Mouse (Mus musculus) heart, postnatal 14 days (tissue): Measurements from ENCODE around the gene Sf3b3. TPM values are rescaled to one million over a fixed set of nuclear protein-coding genes. Genes with fewer than 3 reads are reported as not detected.
"Not testable (repeated sequence)": the region's sequence is repeated elsewhere in the genome, so short reads cannot be mapped to it uniquely, and the experiment has no call there.

Experiments
- DNase-seq, 2 experiments: peaks; one replicate each; pipeline ENCODE4 v3.0.0; 2021 to 2022
- intact Hi-C: fragments of 180-260 bp; cut with DNase I; formaldehyde crosslinking; loops from one replicate; pipeline ENCODE4 v1.15.1; 2025
- total RNA-seq, 2 experiments: library from RNA; stranded (reverse); gene quantifications; 2 replicates each; pipeline ENCODE4 v1.2.3; 2021

Sf3b3 gene
- total RNA-seq, 2 experiments from 2014 or later, result 42.6 to 49.2 TPM

DNA sequence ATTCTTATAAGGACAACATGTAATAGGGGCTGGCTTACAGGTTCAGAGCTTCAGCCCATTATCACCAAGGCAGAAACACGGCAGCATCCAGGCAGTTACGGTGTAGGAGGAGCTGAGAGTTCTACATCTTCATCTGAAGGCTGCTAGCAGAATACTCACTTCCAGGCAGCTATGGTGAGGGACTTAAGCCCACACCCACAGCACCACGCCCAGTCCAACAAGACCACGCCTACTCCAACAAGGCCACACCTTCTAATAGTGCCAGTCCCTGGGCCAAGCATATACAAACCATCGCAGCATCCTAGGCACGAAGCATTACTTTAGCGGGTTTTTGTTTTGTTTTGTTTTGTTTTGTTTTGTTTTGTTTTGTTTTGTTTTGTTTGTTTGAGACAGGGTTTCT, 60.1 kb downstream of the Sf3b3 start:
- intact Hi-C loops, DNase-seq: not testable (repeated sequence)

- intact Hi-C loops, result no loop called here
- DNase-seq, result no peak
Observed at GRCm38 (mm10) chr8:110785366-110785765, 61.2 kb downstream of the Sf3b3 start.

GRCm38 (mm10) chr8:110779924-110780718, 66.5 kb downstream of the Sf3b3 start:
- intact Hi-C loops, result no loop called here
- no peak for DNase-seq

DNA sequence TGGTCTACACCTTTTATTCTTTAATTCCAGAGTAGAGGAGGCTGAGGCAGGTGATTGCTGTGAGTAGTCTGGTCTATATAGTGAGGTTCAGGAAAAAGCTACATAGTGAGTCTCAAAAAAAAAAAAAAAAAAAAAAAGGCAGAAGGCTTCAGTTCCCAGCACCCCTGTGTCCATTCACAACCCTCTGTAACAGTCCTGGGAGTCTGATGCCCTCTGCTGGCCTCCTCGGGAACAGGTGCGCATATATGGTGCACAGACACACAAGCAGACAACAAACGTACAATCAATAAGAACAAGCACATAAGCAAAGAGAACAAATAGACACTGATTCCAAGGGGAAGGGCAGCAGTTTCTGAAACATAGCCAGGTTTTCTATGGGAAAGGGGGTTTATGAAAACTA, 70.3 kb downstream of the Sf3b3 start:
- intact Hi-C loops, result no loop called here
- DNase-seq, result no peak

DNA sequence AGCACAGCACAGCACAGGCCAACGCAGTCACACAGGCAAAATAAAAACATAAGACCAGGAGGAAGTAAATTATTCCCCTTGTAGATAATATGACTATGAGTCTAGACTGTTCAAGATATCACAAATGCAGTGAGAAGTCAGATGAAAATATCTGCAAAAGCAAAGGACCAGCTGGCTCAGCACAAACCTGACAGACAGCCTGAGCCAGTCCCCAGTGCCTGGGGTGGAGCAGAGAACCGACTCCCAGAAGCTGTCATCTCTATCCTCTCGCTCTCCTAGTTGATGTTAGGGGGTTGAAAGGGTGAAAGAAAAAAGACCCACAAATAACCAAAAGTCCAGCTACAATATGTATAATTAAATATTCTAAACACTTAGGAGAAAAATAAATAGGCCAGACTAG, 70.9 kb downstream of the Sf3b3 start:
- intact Hi-C loops, result no loop called here
- no peak for DNase-seq

GRCm38 (mm10) chr8:110775316-110775715, 71.3 kb downstream of the Sf3b3 start:
- intact Hi-C loops, result no loop called here
- no peak for DNase-seq

DNA sequence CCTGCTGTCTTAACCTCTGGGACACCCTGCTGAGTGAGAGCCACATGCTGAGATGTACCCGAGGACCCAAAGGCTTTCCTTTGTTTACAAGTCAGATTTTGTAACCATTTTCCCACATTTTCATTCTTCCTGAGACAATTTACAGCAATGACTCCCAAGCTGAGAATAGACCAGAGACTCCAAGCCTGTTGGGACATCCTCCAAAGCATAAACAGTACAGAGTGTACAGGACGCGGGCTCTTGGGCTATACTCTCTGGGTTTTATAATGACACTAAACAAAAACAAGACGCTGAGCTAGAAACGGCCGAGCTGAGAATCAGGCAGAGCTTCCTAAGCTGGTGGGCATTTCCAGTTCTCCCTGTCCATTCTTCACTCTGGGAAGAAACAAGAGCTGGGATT, 71.9 kb downstream of the Sf3b3 start:
- intact Hi-C loops, result no loop called here
- DNase-seq, result no peak

GRCm38 (mm10) chr8:110774047-110774446, 72.5 kb downstream of the Sf3b3 start:
- intact Hi-C loops, result no loop called here
- DNase-seq, result no peak

DNA sequence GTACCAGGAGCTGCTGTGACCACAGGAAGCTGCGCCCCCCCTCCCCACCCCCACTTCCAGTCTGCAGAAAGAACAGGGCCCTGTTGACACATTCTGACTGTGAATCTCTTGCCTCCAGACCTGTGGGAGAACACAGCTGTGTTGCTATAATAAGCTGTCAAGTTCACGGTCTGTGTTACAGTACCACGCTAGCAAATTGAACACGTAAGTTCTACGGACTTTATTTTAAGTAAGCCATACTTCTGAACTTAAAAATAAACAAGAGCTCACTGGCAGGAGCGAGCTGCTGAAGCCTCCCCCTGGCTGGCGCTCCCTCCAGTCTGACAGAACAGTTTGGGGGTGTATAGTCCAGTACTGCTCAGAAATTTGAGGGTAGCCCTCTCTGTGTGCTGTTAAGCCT, 74.1 kb downstream of the Sf3b3 start:
- intact Hi-C loops, result no loop called here
- DNase-seq, result no peak

DNA sequence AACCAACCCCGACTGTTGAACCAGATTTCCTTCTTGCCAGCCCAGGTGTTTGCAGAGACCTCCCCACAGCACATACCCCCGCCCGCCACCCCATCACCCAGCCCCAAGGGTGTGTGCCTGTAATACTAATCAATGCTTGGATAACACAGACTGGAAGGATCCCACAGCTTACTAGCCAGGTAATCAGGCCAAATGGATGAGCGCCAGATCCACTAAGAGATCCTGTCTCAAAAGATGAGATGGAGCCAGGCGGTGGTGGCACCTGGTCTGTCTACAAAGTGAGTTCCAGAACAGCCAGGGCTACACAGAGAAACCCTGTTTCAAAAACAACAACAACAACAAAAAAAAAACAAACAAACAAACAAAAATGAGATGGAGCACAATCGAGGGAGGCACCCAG, 79.3 kb downstream of the Sf3b3 start:
- no peak for DNase-seq
- intact Hi-C loops, result no loop called here

- intact Hi-C loops, result no loop called here
- no peak for DNase-seq
Observed at GRCm38 (mm10) chr8:110764671-110765070, 81.9 kb downstream of the Sf3b3 start.

GRCm38 (mm10) chr8:110761988-110762387, 84.6 kb downstream of the Sf3b3 start:
- DNase-seq, result no peak
- intact Hi-C loops, result no loop called here

GRCm38 (mm10) chr8:110761185-110761584, 85.4 kb downstream of the Sf3b3 start:
- DNase-seq, result peak; percentile 72 to 76
- intact Hi-C loops, result no loop called here

DNA sequence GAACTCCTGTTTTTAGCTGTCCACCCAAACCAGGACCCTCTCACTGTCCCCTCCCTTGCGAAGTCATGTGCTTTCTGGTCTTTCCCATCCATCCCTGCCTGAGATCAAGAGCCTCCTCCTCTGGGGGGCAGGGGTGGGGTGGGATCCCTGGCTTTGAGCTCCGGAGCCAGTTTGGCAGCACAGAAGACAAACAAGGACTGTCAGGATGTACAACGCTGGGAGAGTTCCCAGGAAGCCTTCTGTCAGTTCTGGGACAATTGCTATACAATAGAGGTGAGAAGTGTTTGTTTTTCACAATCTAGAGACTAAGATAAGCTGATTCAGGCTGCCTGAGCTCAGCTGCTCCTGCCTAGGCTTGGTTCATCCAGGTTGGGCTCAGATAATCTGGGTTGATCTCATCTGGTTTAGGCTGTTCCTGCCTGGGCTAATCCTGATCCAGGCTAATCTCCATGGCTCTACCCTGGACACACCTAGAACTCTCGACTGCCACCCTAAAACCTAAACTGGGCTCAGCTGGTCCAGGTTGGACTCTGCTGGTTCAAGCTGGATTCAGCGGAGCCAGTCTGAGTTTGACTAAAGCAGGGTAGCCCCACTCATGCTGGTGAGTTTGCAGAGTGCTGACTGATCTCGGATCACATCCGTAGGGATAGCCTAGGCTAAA, 86.2 kb downstream of the Sf3b3 start:
- intact Hi-C loops, result no loop called here
- DNase-seq, result no peak

Other genes starting within 250 kb of the Sf3b3 start
- gene Vac14, start 228.2 kb downstream of the Sf3b3 start, total RNA-seq, result 10 to 100 TPM; 15.5 to 16.2 TPM
- 10 to 100 TPM; 31.4 to 32.9 TPM for gene Mtss1l, start 125.3 kb downstream of the Sf3b3 start, total RNA-seq
- 10 to 100 TPM in 1 of 2 experiments, 1 to 10 TPM in 1; 10.0 to 10.1 TPM for gene Il34, start 40.9 kb downstream of the Sf3b3 start, total RNA-seq
- 10 to 100 TPM; 63.5 to 67.0 TPM for gene Cog4, start 187 bp downstream of the Sf3b3 start, total RNA-seq
- 1 to 10 TPM; 6.2 to 6.3 TPM for gene Fuk, start 55.7 kb upstream of the Sf3b3 start, total RNA-seq
- gene St3gal2, start 73.1 kb upstream of the Sf3b3 start, total RNA-seq, result 10 to 100 TPM; 32.6 to 33.0 TPM
- gene Ddx19a, start 151.0 kb upstream of the Sf3b3 start, total RNA-seq, result 10 to 100 TPM; 33.5 to 34.6 TPM
- gene Ddx19b, start 185.0 kb upstream of the Sf3b3 start, total RNA-seq, result 10 to 100 TPM; 10.6 to 11.7 TPM
- 10 to 100 TPM; 31.8 to 32.9 TPM for gene Aars, start 186.4 kb upstream of the Sf3b3 start, total RNA-seq
- gene Exosc6, start 209.6 kb upstream of the Sf3b3 start, total RNA-seq, result not detected
- under 1 TPM; 0.41 to 0.76 TPM for gene Clec18a, start 245.6 kb upstream of the Sf3b3 start, total RNA-seq
- gene Pdpr, start 247.8 kb upstream of the Sf3b3 start, total RNA-seq, result 10 to 100 TPM; 86.2 to 88.0 TPM